Mouse (Mus musculus): ENCODE measurements at regions not wholly inside any gene's neighbourhood (a gene's known extent, or its start where the extent isn't known, plus 50 kb on each side); places are given as distances from the start of the nearest gene placed in this dataset.
"Not testable (repeated sequence)": the region's sequence is repeated elsewhere in the genome, so short reads cannot be mapped to it uniquely, and the experiment has no call there.

DNA sequence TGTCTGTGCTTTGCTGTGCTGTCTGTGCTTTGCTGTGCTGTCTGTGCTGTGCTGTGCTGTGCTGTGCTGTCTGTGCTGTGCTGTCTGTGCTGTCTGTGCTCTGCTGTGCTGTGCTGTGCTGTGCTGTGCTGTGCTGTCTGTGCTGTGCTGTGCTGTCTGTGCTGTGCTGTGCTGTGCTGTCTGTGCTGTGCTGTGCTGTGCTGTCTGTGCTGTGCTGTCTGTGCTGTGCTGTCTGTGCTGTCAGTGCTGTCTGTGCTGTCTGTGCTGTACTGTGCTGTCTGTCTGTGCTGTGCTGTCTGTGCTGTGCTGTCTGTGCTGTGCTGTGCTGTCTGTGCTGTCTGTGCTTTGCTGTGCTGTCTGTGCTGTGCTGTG is 196.5 kb downstream of the Tcp10c start:
- not testable (repeated sequence) for TF ChIP-seq CTCF, EP300 (IDR thresholded peaks at IDR 0.05; ENCODE audit: low read depth)

All from liver, postnatal 0 days (tissue).